Mouse (Mus musculus): ENCODE results near the gene Shc2.

Shc2 gene

GRCm38 (mm10) chr10:79637128-79638110, at the start of gene Shc2:
Gene Shc2 (minus strand): TSS chr10:79637918.
- DNase-seq: peak in 1 of 2 experiments; percentile 13

- no peak for DNase-seq
Measured at GRCm38 (mm10) chr10:79687513-79687912, 49.8 kb upstream of the Shc2 start.

DNA sequence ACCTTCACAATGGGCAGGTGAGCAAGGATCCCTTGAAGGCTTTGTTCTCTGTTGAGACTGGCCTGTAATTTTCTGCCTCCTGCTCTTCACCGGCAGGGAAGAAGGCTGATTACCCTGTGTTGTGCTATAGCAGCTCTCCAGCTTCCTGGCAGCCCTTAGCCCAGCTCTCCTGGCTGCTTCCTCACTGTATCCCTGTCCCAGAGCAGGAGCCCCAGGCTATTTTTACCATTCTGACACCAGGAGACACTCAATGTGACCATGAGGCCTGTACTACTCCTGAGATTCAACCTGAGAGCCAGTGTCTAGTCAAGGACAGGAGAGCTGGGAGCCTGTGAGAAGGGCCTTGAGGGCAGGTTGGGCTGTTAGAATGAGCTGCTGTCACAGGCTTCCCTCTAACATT, 49.0 kb upstream of the Shc2 start:
- no peak for DNase-seq

GRCm38 (mm10) chr10:79686219-79686618, 48.5 kb upstream of the Shc2 start:
- DNase-seq: no peak

GRCm38 (mm10) chr10:79684770-79685600, 47.3 kb upstream of the Shc2 start:
- DNase-seq: no peak

DNA sequence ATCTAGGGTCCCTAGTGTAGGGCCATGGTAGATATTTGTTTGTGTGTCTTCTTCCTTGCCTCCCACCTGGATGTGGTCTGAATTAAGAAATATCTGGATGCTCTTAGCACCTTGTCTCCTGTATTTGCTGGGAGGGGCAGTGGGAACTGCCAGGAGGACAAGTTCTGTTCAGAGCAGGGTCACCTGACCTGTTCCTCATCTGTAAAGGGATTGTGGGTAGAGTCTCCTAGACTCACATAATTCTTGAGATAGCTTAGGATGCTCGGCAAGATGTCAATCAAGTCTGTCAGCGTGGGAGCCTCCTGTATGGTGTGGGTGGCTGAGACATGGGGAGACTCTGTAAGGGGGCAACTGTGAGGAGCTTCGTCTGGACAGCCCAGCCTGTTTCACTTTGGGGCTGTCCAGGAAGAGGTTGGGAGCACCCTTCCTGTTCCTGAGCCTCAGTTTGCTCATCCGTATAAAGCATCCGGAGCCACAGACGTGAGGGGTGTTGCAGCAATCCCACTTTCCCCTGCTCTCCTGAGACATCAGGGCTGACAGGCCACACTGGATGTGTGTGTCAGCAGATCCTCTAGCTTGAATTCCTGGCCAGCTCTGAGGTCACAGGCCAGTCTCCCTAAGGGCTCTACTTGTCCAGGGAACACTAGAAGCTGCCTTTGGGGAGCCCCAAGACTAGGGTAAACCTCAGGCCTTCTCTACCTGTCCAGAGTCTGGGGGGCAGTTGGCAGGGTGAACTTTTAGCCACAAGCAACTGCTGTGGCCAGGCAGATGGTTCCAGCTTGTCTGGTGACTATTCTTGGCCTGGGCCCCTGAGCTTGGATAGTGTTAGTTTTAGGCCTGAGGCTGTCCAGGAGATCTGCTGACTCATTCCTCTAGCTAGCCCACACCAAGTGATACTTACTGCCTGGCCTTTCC, 46.3 kb upstream of the Shc2 start:
- peak; percentile 28 to 43 for DNase-seq

GRCm38 (mm10) chr10:79682916-79683582, 45.3 kb upstream of the Shc2 start:
- peak; percentile 67 to 87 for DNase-seq

- DNase-seq: peak in 1 of 2 experiments; percentile 43
Measured at GRCm38 (mm10) chr10:79682551-79682915, 44.8 kb upstream of the Shc2 start.

DNA sequence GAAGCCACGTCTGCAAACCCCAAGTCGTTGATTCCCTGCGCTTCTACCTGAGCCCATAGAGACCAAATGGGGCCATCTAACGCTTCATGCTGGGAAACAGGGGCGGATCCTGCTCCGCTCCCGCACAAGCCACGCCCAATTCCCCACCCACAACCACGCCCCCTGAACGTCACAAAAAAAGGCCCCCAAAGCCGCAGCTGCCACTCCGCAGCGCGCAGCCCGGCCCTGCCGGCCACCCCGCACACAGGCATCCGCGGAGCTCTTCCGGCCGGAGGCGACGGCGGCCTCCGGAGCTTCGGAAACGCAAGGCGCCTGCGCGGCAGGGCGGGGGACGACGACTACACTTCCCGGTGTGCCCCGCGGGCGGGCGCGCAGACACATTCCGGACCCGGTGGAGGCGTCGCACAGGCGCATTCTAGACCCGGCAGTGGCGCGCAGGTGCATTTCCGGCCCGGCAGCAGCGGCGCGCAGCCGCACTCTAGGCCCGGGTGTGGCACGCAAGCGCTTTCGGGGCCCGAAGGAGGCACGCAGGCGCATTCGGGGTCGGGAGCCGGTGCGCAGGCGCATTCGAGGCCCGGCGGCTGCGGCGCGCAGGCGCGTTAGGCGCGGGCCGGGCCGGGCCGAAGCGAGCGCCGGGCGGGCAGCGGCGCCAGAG, 44.0 kb upstream of the Shc2 start, which contains the start of gene Cdc34:
TSS of gene Cdc34 (plus strand) at position 605 of the 655 bp plus-strand sequence.
- peak; percentile 99 to 100 for DNase-seq

DNA sequence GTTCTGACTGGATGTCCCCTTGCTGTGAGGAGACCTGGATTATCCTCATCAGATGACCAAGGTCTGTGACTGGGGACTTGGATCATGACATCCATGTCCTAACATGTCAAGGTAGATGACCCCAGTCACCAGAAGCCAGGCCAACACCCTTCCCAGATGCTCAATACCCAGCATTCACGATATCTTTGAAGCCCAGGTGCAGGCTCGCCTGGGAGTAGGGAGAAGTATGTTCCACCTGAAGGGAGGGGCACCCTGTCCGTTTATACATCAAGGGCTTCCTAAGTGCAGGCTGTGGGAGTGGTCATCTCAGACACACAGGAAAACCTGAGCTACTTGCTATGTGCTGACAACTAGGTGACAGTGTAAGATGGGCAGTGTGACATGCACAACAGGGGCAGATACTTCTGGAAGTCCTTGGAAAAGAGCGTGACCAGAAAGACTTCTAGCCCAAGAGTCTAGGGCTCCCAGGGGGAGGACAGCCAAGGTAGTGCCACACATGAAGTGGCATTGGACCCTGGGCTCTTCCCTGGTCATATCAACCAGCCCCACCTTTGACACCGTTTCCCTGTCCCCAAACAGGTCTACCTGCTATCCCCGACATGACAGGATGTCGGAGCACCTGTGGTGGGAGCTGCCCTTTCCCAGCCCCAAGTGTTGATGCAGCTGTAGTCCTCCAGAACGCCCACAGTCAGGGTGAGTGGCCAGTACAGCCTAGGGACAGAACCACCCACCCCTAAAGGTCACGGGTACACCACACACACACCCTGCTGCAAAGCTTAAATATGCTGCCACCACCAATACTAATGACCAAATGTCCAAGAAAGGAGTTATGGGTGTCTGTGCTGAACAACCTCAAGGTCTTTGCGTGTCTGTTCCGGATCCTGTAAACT, 43.1 kb upstream of the Shc2 start:
- DNase-seq: no peak

- DNase-seq: no peak
Measured at GRCm38 (mm10) chr10:79675346-79676035, 37.8 kb upstream of the Shc2 start.

GRCm38 (mm10) chr10:79673054-79673453, 35.3 kb upstream of the Shc2 start:
- DNase-seq: no peak

GRCm38 (mm10) chr10:79672088-79672455, 34.4 kb upstream of the Shc2 start:
- DNase-seq: peak in 1 of 2 experiments; percentile 33

DNA sequence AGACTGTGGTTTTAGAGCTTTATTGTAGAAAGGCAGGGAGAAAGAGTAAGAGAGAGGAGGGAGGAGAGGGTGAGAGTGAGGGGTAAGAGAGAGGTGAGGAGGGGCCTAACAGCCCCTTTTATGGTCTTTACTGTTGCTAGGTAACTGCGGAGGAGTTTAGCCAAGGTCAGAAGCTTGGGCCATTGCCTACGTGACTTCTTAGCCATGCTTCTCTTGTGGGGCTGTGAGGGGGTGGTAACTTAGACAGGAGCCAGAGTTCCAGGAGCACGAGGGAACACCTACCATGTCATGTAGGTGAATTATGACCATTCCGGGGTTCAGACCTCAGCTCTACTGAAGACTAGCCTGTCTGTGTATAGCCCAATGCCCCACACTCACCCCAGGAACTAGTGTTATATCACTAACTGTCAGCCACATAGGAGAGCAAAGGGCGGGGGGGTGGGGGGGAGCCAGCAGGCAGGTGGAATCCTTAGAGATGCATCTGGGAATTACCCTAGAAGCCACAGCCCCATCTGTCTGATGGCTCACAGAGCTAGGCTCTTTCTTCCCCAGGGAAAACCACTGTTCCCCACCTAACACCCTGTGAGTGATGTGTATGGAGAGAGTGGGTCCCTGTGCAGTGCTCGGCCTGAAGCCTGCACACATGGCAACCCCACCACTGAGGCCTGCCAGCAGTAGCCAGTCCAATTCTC, 33.8 kb upstream of the Shc2 start:
- no peak for DNase-seq

DNA sequence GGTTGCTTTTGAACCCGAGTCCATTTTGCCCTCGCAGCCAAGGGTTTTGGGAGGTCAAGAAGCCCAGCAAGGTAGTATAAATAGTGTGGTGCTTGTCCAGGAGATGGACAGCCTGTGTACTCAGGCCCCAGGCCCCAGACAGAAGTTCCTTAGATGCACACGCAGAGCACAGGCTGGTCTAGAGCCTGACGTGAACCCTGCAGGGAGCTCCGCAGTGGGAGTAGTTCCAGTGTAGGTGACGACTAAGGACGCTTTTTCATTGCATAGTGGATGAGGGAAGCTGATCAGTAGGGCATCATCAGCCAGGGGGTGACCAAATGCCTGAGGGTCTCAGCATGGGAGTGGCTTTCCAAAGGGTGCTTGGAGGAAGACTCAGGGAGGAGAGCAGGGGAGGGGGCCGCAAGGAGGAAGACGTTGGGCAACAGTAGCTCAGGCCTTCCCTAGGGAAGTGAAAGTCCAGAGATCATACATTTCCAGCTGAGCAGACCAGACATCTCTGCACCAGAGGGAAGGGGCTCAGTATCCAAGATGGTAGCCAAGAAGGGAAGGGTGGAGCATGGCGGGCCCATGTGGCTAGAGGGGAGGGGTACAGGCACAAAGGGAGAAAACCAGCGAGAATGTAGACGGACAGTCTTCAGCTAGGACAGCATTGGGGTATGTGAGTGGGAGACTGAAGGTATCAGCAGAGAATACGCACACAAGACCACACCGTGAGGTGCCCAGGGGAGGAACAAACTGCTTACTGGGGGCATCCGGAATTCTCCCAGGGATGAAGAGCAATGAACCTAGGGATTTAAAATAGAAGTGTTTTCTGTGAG, 32.6 kb upstream of the Shc2 start:
- no peak for DNase-seq

- DNase-seq: peak; percentile 65 to 88
Measured at GRCm38 (mm10) chr10:79669576-79670057, 31.9 kb upstream of the Shc2 start.

DNA sequence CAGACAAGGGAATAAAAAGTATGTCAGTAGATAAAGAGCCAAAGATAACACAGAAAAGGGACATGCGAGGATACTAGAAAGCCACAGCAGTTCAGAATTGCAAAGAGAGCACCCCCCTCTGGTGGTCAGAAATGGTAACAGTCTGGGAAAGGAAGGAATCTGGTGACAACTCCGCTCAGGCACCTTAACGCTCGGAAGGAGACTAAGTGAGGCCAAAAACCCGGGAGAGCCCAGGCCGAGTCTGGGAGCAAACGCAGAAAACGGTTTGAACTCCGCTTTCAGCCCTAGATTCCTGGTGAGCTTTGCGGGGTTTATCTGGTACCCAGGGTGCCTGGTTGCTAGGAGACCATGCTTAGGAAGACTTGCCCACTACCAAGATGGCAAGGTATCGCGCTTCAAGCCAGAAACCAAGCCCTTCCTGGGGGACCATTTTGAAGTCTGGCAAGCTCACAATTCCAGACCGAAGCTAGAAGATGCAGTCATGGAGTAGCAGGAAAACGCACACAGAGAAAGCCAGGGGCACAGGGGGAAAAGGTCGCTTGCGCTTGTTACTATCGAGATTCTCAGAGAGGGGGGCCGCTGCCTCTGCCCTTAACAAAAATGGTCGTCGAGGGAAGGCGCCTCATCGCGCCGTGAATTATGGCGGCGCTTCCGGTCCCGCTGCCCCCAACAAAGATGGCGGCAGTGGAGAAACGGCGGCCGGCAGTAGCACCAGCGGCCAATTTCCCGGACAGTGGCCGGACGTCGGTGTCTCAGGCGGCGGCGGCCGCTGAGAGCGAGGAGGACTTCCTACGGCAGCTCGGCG, 31.3 kb upstream of the Shc2 start, which contains the start of gene Tpgs1:
TSS of gene Tpgs1 (plus strand) at position 599 of the 805 bp plus-strand sequence.
- peak; percentile 91 to 92 for DNase-seq
